Mouse (Mus musculus) erythroblast, adult 5-6 weeks (primary cell): ENCODE data around the gene H2-Q10. TPM values are rescaled to one million over a fixed set of nuclear protein-coding genes. Genes with fewer than 3 reads are reported as not detected.
"Not testable (repeated sequence)": the region's sequence is repeated elsewhere in the genome, so short reads cannot be mapped to it uniquely, and the experiment has no call there.

Source experiments
- ATAC-seq: replicated peaks from 2 replicates; pipeline ENCODE4 v1.8.0; 2016; ENCODE audit warnings: moderate number of reproducible peaks, mild to moderate bottlenecking, moderate TSS enrichment, inconsistent platforms; ENCODE audit not compliant: poor library complexity, low FRiP score, severe bottlenecking
- total RNA-seq, 2 experiments: library from RNA; stranded (forward) in 1 of 2; stranded (reverse) in 1 of 2; fragments of 150-400 nt in 1 of 2; fragments of 200-764, 138-1000 nt in 1 of 2; gene quantifications; 2 replicates each; pipeline versions ENCODE4 v1.2.3 to v1.2.4; 2015 to 2017; ENCODE audit warnings: low replicate concordance in 2 of 2

Gene H2-Q10
- total RNA-seq (2015; ENCODE audit: low replicate concordance) (0.84 and 8.3 TPM in 2 replicates), total RNA-seq (2017; ENCODE audit: low replicate concordance) (1.0 and 2.5 TPM in 2 replicates)

DNA sequence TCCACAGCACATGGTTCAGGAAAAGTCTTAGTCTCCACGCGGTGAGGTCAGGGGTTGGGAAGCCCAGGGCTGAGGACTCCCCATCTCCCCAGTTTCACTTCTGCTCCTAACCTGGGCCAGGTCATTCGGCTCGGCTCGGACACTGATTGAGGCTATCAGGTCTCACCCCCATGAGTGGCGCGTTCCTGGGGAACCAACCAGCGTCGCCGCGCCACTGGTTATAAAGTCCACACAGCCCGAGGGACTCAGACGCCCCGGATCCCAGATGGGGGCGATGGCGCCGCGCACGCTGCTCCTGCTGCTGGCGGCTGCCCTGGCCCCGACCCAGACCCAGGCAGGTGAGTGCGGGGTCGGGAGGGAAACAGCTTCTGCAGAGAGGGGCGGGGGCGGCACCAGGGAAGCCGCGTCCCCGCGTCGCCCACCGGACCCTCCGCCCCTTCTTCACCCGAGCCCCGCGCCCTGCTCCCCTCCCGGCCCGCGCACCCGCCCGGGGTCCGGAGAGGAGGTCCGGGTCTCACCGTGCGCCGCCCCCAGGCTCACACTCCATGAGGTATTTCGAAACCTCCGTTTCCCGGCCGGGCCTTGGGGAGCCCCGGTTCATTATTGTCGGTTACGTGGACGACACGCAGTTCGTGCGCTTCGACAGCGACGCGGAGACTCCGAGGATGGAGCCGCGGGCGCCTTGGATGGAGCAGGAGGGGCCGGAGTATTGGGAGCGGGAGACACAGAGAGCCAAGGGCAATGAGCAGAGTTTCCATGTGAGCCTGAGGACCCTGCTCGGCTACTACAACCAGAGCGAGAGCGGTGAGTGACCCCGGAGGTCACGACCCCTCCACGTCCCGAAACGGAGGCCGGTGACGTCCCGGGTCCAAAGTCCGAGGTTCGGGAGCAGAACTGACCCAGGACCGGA, at the start of gene H2-Q10:
H2-Q10 (plus strand) TSS at position 248 of the 910 bp plus-strand sequence.
- no peak for ATAC-seq

DNA sequence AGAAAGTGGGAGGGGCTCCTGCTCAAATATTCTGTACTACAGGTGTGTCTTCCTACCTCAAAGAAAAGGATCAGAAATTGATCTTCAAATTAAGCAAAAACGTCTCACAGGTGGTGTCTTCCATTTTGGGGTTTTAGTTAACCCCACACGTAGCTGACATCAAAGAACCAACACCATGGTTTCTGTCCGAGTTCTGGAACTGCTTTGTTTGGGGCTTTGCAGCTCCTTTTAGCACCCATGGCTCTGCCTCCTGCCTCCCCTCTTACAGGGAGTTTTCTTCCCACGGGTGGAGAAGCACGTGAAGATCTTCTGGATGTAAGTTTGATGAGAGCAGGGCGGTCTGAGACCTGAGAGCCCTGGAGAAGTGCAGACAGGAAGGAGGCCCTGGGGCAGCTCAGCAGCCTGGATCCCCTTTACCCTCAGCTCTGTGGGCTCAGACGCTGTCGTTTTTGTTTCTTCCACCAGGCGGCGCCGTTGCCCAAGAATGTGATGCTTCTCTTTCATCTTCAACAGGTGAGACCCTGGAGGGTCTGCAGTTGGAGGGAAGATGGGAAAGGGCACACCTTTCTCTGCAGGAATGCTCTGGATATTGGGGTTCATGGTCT, 49.6 kb upstream of the H2-Q10 start:
- not testable (repeated sequence) for ATAC-seq

GRCm38 (mm10) chr17:35421331-35421730, 48.6 kb upstream of the H2-Q10 start:
- not testable (repeated sequence) for ATAC-seq

- not testable (repeated sequence) for ATAC-seq
Observed at GRCm38 (mm10) chr17:35422360-35422759, 47.5 kb upstream of the H2-Q10 start.

GRCm38 (mm10) chr17:35423131-35423810, 46.6 kb upstream of the H2-Q10 start:
- not testable (repeated sequence) for ATAC-seq

- not testable (repeated sequence) for ATAC-seq
Observed at GRCm38 (mm10) chr17:35424106-35424505, 45.8 kb upstream of the H2-Q10 start.

DNA sequence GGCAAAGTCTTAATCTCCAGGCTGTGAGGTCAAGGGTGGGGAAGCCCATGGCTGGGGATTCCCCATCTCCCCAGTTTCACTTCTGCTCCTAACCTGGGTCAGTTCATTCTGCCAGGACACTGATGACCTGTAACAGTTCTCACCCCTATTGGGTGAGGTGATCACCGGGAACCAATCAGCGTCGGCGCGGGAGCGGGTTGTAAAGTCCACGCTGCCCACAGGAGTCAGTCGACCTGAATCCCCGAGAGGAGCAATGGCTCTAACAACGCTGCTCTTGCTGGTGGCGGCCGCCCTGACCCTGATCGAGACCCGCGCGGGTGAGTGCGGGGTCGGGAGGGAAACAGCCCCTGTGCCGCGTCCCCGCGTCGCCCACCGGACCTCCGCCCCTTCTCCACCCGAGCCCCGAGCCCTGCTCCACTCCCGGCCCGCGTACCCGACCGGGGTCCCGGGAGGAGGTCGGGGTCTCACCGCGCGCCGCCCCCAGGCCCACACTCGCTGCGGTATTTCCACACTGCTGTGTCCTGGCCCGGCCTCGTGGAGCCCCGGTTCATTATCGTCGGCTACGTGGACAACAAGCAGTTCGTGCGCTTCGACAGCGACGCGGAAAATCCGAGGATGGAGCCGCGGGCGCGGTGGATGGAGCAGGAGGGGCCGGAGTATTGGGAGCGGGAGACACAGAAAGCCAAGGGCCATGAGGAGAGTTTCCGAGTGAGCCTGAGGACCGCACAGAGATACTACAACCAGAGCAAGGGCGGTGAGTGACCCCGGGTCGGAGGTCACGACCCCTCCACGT, 45.1 kb upstream of the H2-Q10 start, which contains the start of gene H2-Q6:
H2-Q6 (plus strand) TSS at position 227 of the 793 bp plus-strand sequence.
- not testable (repeated sequence) for ATAC-seq

DNA sequence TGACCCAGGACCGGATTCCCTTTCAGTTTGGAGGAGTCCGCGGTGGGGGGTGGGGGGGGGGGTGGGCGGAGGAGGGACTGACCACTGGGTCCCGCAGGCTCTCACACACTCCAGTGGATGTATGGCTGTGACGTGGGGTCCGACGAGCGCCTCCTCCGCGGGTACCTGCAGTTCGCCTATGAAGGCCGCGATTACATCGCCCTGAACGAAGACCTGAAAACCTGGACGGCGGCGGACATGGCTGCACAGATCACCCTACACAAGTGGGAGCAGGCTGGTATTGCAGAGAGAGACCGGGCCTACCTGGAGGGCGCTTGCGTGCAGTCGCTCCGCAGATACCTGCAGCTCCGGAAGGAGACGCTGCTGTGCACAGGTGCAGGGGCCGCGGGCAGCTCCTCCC, 44.4 kb upstream of the H2-Q10 start:
- ATAC-seq, result not testable (repeated sequence)

DNA sequence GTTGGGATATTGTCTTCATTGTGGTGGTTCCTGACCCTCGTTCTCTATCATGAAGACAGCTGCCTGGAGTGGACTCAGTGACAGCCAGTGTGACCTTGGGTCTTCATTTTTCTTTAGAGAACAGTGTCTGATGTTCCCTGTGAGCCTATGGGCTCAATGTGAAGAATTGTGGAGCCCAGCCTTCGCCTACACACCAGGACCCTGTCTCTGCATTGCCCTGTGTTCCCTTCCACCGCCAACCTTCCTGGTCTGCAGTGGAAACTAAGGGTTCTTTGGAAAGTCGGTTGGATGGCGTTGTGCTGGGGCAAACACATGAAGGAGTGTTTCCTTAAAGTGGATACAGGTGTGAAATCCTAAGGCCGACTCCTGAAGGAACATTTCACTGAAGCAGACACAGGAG, 41.0 kb upstream of the H2-Q10 start:
- ATAC-seq, result not testable (repeated sequence)

GRCm38 (mm10) chr17:35430671-35431070, 39.2 kb upstream of the H2-Q10 start:
- not testable (repeated sequence) for ATAC-seq

- not testable (repeated sequence) for ATAC-seq
Observed at GRCm38 (mm10) chr17:35432167-35432566, 37.7 kb upstream of the H2-Q10 start.

DNA sequence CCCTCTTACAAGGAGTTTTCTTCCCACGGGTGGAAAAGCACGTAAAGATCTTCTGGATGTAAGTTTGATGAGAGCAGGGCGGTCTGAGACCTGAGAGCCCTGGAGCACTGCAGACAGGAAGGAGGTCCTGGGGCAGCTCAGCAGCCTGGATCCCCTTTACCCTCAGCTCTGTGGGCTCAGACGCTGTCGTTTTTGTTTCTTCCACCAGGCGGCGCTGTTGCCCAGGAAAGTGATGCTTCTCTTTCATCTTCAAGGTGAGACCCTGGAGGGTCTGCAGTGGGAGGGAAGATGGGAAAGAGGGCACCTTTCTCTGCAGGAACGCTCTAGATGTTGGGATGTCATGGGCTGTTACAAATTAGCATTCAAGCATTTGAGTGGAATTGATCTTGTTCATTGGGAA, 35.1 kb upstream of the H2-Q10 start:
- ATAC-seq, result not testable (repeated sequence)

GRCm38 (mm10) chr17:35435577-35435976, 34.3 kb upstream of the H2-Q10 start:
- ATAC-seq, result not testable (repeated sequence)

DNA sequence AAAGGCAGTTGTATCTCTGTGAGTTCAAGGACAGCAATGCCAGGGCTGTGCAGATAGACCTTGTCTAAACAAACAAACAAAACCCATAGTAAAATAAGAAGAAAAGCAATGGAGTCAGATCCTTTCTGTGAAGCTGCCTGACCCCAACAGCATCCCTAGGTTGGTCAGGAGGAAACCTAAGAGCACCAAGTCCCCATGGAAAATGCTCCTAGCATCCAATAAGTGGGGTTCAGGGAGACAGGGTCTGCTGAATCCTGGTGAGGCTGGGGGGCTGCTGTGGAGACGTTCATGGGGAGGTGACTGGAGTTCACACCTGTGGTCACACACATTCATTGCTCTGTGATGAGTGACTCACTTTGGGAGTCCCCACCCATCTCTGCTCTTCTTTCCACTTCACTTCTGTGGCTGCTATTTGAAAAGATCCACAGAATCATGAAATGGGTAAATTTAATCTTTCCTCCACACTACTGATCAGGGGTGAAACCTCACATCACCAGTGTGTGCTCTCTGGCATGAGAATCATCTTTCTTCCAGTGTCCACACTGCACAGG, 32.4 kb upstream of the H2-Q10 start:
- ATAC-seq, result not testable (repeated sequence)

- not testable (repeated sequence) for ATAC-seq
Observed at GRCm38 (mm10) chr17:35438395-35438794, 31.5 kb upstream of the H2-Q10 start.

- not testable (repeated sequence) for ATAC-seq
Observed at GRCm38 (mm10) chr17:35438885-35439284, 31.0 kb upstream of the H2-Q10 start, which contains the start of gene H2-Q7. TSS of gene H2-Q7 (plus strand) at chr17:35439155.

DNA sequence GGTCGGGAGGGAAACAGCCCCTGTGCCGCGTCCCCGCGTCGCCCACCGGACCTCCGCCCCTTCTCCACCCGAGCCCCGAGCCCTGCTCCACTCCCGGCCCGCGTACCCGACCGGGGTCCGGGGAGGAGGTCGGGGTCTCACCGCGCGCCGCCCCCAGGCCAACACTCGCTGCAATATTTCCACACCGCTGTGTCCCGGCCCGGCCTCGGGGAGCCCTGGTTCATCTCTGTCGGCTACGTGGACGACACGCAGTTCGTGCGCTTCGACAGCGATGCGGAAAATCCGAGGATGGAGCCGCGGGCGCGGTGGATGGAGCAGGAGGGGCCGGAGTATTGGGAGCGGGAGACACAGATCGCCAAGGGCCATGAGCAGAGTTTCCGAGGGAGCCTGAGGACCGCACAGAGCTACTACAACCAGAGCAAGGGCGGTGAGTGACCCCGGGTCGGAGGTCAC, 30.6 kb upstream of the H2-Q10 start:
- ATAC-seq, result not testable (repeated sequence)

- ATAC-seq, result not testable (repeated sequence)
Observed at GRCm38 (mm10) chr17:35439925-35440645, 29.8 kb upstream of the H2-Q10 start.
